Mouse (Mus musculus) CD4-positive, CD25-positive, alpha-beta regulatory T cell, adult 4 months (primary cell): Measurements from ENCODE around the gene Lrrc75a. TPM values are rescaled to one million over a fixed set of nuclear protein-coding genes. Genes with fewer than 3 reads are reported as not detected.

Experiments used
- ATAC-seq: one replicate; pipeline ENCODE4 v1.8.0; 2017
- polyA plus RNA-seq, 2 experiments: library from polyadenylated mRNA; unstranded; fragments of 100-300 nt; shearing (Covaris generic); gene quantifications; one replicate each; pipeline ENCODE4 v1.2.1; 2017

The Lrrc75a gene
- polyA plus RNA-seq, 2 experiments from 2014 or later: 1.9 to 4.6 TPM

- ATAC-seq: no peak
These were observed 58.9 kb downstream of the Lrrc75a start for GRCm38 (mm10) chr11:62589391-62589790.

DNA sequence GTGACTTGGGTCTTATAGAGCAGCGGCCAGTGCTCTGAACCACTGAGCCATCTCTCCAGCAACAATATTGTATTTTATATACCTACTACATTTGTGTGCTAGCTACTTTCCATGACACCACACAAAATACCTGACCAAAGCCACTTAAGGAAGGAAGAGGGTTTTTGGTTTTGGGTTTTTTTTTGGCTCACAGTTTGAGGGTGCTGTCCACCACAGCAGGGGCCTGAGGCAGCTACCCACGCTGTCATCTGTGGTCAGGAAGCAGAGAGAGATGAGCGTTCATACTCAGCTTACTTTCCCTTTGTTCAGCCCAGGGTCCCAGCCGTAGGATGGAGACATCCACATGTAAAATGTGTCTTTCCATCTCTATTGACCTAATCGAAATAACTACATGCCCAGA is 61.3 kb downstream of the Lrrc75a start:
- no peak for ATAC-seq

- ATAC-seq: no peak
These were observed 63.6 kb downstream of the Lrrc75a start for GRCm38 (mm10) chr11:62584671-62585206.

DNA sequence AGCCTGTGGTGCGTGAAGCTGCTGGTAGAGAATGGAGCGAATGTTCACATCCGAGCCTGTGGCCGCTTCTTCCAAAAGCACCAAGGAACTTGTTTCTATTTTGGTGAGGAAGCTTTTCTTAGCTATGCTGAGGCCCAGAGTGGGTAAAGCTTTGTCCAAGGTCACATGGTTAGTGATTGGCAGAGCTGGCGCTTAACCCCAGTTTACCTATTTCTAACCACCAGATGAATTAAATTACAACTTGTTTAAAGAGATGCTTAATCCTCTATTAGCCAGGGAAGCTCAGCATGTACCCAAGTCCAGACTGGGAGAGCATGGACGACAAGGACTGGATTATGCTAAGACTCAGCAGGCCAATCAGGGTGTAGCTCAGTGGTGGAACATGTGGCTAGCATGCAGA is 65.3 kb downstream of the Lrrc75a start:
- ATAC-seq: no peak

DNA sequence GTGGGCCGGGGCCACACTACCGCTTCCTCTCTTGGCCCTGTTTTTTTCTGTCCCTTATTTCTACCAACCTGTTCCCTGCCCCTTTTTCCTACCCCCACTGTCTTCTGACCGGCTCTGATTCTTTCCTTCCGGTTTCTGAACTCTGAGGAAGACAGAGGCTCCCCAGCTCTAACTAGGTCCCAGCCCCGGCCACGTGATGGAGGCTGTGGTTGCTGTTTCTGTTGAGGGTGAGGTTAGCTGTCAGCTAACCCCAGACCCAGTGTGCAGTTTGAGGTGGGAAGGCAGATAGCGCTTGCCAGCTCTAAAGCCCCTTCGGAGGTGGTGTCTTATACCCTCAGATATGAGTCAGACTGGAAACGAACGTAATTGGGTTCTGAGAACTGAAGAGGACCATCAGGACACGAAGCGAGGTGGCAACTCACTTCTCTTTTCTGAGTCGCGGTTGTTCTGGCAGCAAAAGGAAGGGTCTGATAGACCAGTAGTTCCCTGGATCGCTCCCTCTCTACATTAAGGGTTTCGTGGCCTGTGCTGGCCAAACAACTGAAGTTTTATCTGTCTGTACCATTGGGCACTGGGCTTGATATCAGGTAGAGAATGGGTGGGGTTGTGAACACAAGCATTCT is 71.7 kb downstream of the Lrrc75a start:
- peak; percentile 76 for ATAC-seq

DNA sequence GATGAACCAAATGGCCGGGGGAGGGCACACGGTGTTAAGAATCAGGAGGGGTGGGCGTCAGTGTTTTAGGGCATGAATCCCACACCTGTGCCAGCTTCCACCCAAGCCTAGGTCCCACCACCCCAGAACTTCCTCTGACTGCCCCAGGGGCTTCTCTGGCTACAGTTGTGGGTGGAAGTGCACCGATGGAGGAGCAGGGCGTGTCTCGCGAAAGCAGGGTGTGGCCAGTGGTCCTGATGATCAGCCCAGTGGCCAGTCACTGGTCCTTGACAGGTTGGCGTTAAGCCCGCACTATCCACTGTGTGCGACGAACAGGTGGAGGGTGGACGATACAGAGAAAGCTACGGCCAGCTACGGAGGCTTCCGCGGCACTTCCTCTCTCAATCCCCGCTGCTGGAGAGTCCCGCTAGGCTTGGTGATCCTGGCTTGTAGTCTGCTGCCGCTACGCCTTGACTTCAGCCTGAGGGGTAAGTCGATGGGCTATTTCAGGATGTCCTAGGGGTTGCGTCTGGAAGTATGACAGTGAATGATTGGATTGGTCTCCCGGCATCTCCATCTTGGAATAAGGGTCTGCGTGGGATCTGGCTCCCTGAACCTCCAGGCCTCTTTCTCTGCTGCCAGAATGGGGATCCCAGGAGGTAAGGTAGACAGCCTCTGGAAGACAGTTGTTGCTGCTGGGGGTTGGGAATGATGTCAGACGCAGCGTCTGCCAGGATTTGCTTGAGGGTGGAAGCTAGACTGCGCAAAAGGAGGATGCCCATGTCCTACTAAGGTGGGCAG is 72.5 kb downstream of the Lrrc75a start:
- ATAC-seq: no peak

GRCm38 (mm10) chr11:62575297-62575658 is 73.0 kb downstream of the Lrrc75a start:
- ATAC-seq: peak; percentile 54

DNA sequence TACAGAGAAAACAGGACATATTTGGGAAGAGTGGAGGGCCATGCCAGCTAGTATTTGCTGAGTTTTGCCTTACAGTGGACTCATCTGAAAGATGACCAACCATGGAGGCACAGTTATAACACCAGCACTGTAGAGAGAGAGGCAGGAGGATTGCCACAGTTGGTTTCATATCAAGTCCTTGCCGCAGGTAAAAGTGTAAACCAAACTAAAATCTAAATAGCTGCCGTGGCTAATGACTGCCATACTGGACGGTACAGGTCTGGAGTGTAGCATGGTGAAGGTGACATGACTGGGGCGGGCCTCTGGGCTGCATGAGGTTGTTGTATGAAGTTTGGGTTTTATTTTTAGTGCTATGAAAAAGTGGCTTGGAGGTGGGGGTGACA is 73.6 kb downstream of the Lrrc75a start:
- ATAC-seq: no peak

GRCm38 (mm10) chr11:62573959-62574702 is 74.2 kb downstream of the Lrrc75a start, which contains the start of gene Trpv2:
Trpv2 (plus strand) TSS chr11:62574486.
- ATAC-seq: peak; percentile 69

DNA sequence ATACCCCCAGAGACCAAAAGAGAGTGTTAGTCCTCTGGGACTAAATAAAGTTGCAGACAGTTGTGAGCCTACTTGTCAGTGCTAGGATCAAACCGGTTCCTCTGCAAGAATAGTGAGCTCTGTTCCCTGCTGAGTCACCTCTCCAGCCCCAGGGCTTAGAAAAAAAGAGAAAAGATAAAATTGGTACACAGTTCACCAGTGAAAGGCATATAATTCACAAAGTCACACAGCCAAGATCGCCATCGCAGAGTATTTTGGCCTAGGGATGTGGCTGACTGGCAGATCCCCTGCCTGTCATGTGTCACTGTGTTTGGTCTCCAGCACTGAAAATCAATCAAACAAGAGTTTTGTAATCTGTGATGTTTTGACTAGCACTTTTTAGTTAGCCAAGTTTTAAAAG is 80.0 kb downstream of the Lrrc75a start:
- ATAC-seq: no peak

DNA sequence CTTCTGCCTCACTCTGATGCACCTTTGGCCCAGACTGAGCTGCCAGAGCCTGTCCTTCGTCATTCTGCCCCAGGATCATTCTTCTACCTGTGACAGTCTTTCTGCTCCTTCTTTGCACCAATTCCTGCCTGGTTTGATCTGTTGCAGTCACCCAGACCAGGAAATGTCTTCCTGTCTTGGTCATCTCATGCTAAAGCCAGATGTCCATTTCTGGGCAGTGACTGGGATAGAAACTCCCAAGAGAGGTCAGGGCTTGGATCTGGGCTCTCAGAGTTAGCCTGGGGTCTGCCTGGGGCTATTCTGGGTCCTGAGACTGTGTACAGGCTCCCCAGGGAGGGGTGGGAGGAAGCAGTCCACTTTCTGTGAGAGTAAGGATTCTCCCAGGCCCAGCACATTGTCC is 82.1 kb downstream of the Lrrc75a start:
- no peak for ATAC-seq

DNA sequence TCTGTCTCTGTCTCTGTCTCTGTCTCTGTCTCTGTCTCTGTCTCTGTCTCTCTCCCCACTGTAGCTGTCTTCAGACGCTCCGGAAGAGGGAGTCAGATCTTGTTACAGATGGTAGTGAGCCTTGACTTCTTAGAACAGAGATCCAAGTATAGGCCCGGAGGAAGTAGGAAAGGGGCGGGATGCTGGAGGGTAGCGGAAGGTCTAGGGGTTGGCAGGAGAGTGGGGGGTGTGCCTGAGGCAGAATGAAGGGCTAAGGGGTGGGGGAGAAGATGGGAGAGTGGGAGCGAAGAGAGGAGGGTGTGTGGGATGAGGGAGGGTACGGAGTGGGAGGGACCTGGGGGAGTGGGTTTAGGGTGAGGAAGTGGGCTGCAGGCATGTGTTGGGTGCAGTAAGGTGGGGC is 82.6 kb downstream of the Lrrc75a start:
- no peak for ATAC-seq

DNA sequence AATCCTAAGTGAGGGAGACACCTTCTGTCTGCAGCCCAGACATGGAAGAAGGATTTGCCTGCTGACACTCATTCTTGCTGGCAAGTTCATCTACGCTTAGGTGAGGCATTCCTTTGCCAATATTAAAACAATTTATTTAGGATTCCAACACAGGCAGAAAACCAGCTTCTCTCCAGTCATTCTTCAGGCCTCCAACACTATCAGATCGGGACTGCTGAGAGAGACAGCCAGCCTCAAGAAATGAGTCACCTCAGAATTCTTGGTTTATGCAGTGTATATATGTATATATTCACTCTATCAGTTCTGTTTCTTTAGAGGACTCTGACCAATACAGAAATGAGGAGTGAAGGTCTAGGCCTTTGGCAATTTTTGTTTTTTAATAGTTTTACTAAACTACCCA is 84.7 kb downstream of the Lrrc75a start:
- ATAC-seq: no peak

DNA sequence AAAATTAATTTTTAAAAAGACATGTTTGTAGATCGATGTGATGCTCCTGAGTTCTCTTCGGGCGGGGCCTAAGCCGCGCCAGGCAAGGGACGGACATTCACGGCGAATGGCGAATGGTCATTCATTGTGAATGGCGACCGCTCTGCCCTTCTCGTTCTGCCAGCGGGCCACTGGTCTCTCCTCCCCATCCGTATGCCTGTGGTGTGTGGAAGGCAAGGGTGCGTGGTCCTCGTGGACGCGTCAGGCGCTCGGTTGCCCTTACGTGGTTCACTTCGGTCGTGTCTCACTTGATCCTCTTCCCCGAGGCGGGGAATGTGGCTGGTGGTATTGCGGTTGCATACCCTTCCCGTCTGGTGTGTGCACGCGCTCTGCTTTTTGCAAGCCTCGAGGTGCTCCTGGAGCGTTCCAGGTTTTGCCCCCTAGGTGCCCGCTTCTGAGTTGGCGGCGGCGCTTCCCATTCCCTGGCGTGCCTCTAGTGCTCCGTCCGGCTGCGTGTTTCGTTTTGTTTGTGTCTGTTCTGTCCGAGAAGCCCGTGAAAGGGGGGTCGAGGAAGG is 87.8 kb downstream of the Lrrc75a start:
- ATAC-seq: no peak

- ATAC-seq: peak; percentile 55
These were observed 89.2 kb downstream of the Lrrc75a start for GRCm38 (mm10) chr11:62558961-62559646.

GRCm38 (mm10) chr11:62558152-62558551 is 90.2 kb downstream of the Lrrc75a start:
- no peak for ATAC-seq

DNA sequence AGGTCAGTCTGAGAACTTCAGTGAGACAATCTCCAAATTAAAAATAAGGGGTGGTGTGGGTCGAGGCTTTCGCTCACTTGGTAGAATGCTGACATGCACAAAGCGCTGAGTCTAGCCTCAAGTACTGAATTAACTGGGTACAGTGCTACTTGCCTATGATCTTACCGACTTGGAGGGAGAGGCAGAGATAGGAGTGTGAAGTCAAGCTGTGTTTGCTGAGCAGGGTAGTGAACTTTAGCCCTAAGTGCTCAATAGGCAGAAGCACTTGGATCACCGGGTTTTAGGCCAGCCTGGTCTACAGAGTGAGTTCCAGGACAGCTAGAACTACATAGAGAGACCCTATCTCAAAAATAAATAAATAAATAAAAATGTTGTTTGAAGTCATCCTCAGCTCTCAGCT is 91.1 kb downstream of the Lrrc75a start:
- ATAC-seq: no peak

- ATAC-seq: no peak
These were observed 92.4 kb downstream of the Lrrc75a start for GRCm38 (mm10) chr11:62555896-62556412.

GRCm38 (mm10) chr11:62554934-62555517 is 93.3 kb downstream of the Lrrc75a start:
- no peak for ATAC-seq
